ENCODE assay signal across 8 mouse cellular contexts in the genomic region with DNA sequence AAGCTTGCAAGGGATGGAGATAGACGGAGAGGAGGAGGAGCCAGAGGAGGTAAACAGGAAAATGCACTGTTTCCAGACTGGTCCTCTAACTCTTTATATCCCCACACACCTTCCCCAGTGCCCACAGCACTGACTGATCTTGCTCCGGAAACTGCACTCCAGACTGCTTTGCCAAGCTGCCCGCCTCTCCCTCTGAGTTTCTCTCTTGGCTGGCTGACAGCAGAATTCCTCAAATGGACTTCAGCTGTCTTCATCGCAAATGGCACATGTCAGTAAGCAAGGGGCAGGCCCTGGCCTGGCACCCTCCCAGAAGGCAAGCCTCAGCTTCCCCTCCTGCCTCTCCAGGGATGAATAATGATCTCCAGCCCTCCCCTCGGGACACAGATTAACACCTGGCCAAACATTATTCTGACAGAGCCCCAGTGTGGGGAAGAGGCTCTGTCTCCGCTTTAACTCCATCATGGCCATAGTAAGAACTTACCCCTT.
DNase-seq lines count a peak whose midpoint lies in the region; ATAC-seq lines count a peak whose summit lies in the region.

No protein-coding gene starts in this region.

- DNase-seq in midbrain, embryonic 10.5 days (ENCODE audit: low spot score) = no peak
- DNase-seq in adipocyte (ENCODE audit: low spot score) = no peak
- DNase-seq in spleen, postnatal 10 days (ENCODE audit: low spot score in 2 of 2) = no peak

- H3K4me3 ChIP-seq in midbrain, embryonic 13.5 days (replicated peaks) = no peak overlapping the region
- H3K4me3 ChIP-seq in midbrain, embryonic 10.5 days = no peak overlapping the region
- no peak overlapping the region for H3K4me3 ChIP-seq in forebrain, embryonic 16.5 days (replicated peaks; ENCODE audit: low read length)
- no peak overlapping the region for H3K4me3 ChIP-seq in hindbrain, embryonic 15.5 days
- H3K4me3 ChIP-seq in lung, embryonic 15.5 days = no peak overlapping the region
- no peak overlapping the region for H3K4me3 ChIP-seq in liver, embryonic 12.5 days

- H3K36me3 ChIP-seq in midbrain, embryonic 13.5 days = no peaks in the 10 kb centered on the region
- H3K36me3 ChIP-seq in midbrain, embryonic 10.5 days = no peaks in the 10 kb centered on the region
- H3K36me3 ChIP-seq in forebrain, embryonic 16.5 days (ENCODE audit: control insufficient read depth, insufficient read depth) = no peaks in the 10 kb centered on the region
- no peaks in the 10 kb centered on the region for H3K36me3 ChIP-seq in hindbrain, embryonic 15.5 days
- H3K36me3 ChIP-seq in lung, embryonic 15.5 days = no peaks in the 10 kb centered on the region
- no peaks in the 10 kb centered on the region for H3K36me3 ChIP-seq in liver, embryonic 12.5 days

- no peak for ATAC-seq in midbrain, embryonic 13.5 days
- no peak; the same call in 1 of the 2 replicates for ATAC-seq in forebrain, embryonic 16.5 days
- ATAC-seq in hindbrain, embryonic 15.5 days (ENCODE audit: low FRiP score, low read depth) = peak; percentile 59
- ATAC-seq in lung, embryonic 15.5 days (ENCODE audit: borderline replicate concordance, extremely low read depth, low FRiP score, low TSS enrichment) = peak; percentile 75
- no peak for ATAC-seq in liver, embryonic 12.5 days

- H3K27me3 ChIP-seq in midbrain, embryonic 13.5 days = no peaks in the 10 kb centered on the region
- H3K27me3 ChIP-seq in midbrain, embryonic 10.5 days (ENCODE audit: low read depth, poor library complexity, severe bottlenecking) = no peaks in the 10 kb centered on the region
- H3K27me3 ChIP-seq in forebrain, embryonic 16.5 days (replicated peaks; ENCODE audit: control insufficient read depth, insufficient read depth, low read length) = no peaks in the 10 kb centered on the region
- no peaks in the 10 kb centered on the region for H3K27me3 ChIP-seq in hindbrain, embryonic 15.5 days
- no peaks in the 10 kb centered on the region for H3K27me3 ChIP-seq in lung, embryonic 15.5 days
- H3K27me3 ChIP-seq in liver, embryonic 12.5 days (replicated peaks) = no peaks in the 10 kb centered on the region

- H3K27ac ChIP-seq in midbrain, embryonic 13.5 days = 0 out of 2 replicates have a peak overlapping the region, but pooled peaks have one; percentile 45
- H3K27ac ChIP-seq in midbrain, embryonic 10.5 days (replicated peaks) = no peak overlapping the region
- H3K27ac ChIP-seq in forebrain, embryonic 16.5 days (ENCODE audit: low read length) = no peak overlapping the region
- H3K27ac ChIP-seq in hindbrain, embryonic 15.5 days (replicated peaks) = no peak overlapping the region; the same call in 1 of the 2 replicates
- H3K27ac ChIP-seq in lung, embryonic 15.5 days = 0 out of 2 replicates have a peak overlapping the region, but pooled peaks have one; percentile 37
- H3K27ac ChIP-seq in liver, embryonic 12.5 days = no peak overlapping the region

- H3K9ac ChIP-seq in midbrain, embryonic 13.5 days (replicated peaks) = no peak overlapping the region; the same call in 1 of the 2 replicates
- no peak overlapping the region for H3K9ac ChIP-seq in forebrain, embryonic 16.5 days (replicated peaks; ENCODE audit: low read depth, low read length)
- no peak overlapping the region for H3K9ac ChIP-seq in hindbrain, embryonic 15.5 days
- H3K9ac ChIP-seq in lung, embryonic 15.5 days = no peak overlapping the region
- H3K9ac ChIP-seq in liver, embryonic 12.5 days = no peak overlapping the region

- 45% methylated on average over 6 of the region's 6 CpGs for WGBS in midbrain, embryonic 13.5 days
- 55% methylated on average over 6 of the region's 6 CpGs for WGBS in midbrain, embryonic 10.5 days
- WGBS in forebrain, embryonic 16.5 days = 22% methylated on average over 6 of the region's 6 CpGs
- 29% methylated on average over 6 of the region's 6 CpGs for WGBS in hindbrain, embryonic 15.5 days
- 7% methylated on average over 6 of the region's 6 CpGs for WGBS in lung, embryonic 15.5 days
- WGBS in liver, embryonic 12.5 days (ENCODE audit: insufficient replicate concordance) = 46% methylated on average over 6 of the region's 6 CpGs

- H3K9me3 ChIP-seq in midbrain, embryonic 13.5 days = no peaks in the 10 kb centered on the region
- no peaks in the 10 kb centered on the region for H3K9me3 ChIP-seq in midbrain, embryonic 10.5 days (replicated peaks)
- H3K9me3 ChIP-seq in forebrain, embryonic 16.5 days (ENCODE audit: control insufficient read depth, low read length) = no peaks in the 10 kb centered on the region
- H3K9me3 ChIP-seq in hindbrain, embryonic 15.5 days = no peaks in the 10 kb centered on the region
- H3K9me3 ChIP-seq in lung, embryonic 15.5 days = no peaks in the 10 kb centered on the region
- no peaks in the 10 kb centered on the region for H3K9me3 ChIP-seq in liver, embryonic 12.5 days (replicated peaks)

- no peak overlapping the region for H3K4me2 ChIP-seq in midbrain, embryonic 13.5 days (replicated peaks)
- 0 out of 2 replicates have a peak overlapping the region, but pooled peaks have one; percentile 2 for H3K4me2 ChIP-seq in forebrain, embryonic 16.5 days (ENCODE audit: low read length)
- H3K4me2 ChIP-seq in hindbrain, embryonic 15.5 days = no peak overlapping the region
- peak overlapping the region; percentile 23 for H3K4me2 ChIP-seq in lung, embryonic 15.5 days
- H3K4me2 ChIP-seq in liver, embryonic 12.5 days = no peak overlapping the region

- H3K4me1 ChIP-seq in midbrain, embryonic 13.5 days (replicated peaks) = peaks cover 32% of the 10 kb centered on the region
- H3K4me1 ChIP-seq in midbrain, embryonic 10.5 days = peaks cover 11% of the 10 kb centered on the region
- H3K4me1 ChIP-seq in forebrain, embryonic 16.5 days (replicated peaks; ENCODE audit: control insufficient read depth, insufficient read depth, low read length) = peaks cover 18% of the 10 kb centered on the region
- peaks cover 23% of the 10 kb centered on the region for H3K4me1 ChIP-seq in hindbrain, embryonic 15.5 days (replicated peaks)
- H3K4me1 ChIP-seq in lung, embryonic 15.5 days = peaks cover 33% of the 10 kb centered on the region
- H3K4me1 ChIP-seq in liver, embryonic 12.5 days = peaks cover 6% of the 10 kb centered on the region

Comparison
In these comparisons a context has a peak if more than half of its experiments do, and no peak if none do; other contexts are left out.
1. H3K27ac ChIP-seq: peak in midbrain, embryonic 13.5 days (single experiment) and lung, embryonic 15.5 days (single experiment); none in midbrain, embryonic 10.5 days (single experiment), forebrain, embryonic 16.5 days (single experiment), hindbrain, embryonic 15.5 days (single experiment) and liver, embryonic 12.5 days (single experiment).
2. ATAC-seq: peak in hindbrain, embryonic 15.5 days (single experiment) and lung, embryonic 15.5 days (single experiment); none in midbrain, embryonic 13.5 days (single experiment), forebrain, embryonic 16.5 days (single experiment) and liver, embryonic 12.5 days (single experiment).
3. H3K4me2 ChIP-seq: peak in forebrain, embryonic 16.5 days (single experiment) and lung, embryonic 15.5 days (single experiment); none in midbrain, embryonic 13.5 days (single experiment), hindbrain, embryonic 15.5 days (single experiment) and liver, embryonic 12.5 days (single experiment).